Mouse (Mus musculus): Measurements from ENCODE around the gene Cdk17. TPM values are rescaled to one million over a fixed set of nuclear protein-coding genes. Genes with fewer than 3 reads are reported as not detected.

Gene Cdk17
- polyA plus RNA-seq, 2 experiments: 10.5 to 12.9 TPM

DNA sequence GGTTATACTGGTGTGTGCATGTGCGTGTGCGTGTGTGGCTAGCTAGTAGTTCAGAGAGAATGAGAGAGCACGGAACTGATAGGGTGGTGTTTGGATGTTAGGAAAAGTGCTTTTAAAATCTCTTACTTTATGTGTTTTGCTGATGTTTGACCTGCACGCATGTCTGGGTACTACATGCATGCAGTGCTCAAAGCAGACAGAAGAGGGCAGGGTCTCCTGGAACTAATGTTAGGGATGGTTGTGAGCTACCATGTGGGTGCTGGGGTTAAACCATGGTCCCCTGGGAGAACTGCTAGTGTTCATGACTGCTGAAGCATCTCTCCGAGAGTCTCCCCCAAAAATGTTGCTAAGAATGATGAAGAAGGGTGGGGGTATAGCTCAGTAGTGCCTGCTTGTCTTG lies 18.0 kb downstream of the Cdk17 start:
- no peaks in the 10 kb centered on the region for H3K36me3 ChIP-seq (replicated peaks; ENCODE audit: control insufficient read depth, insufficient read depth, low read depth)
- no peak for ATAC-seq (ENCODE audit: insufficient read depth)
- TF ChIP-seq EP300 (IDR thresholded peaks at IDR 0.05; ENCODE audit: low read depth) (no peak), CTCF (IDR thresholded peaks at IDR 0.05; ENCODE audit: low read depth) (peak; percentile 41; the same call in 1 of the 2 replicates)
- H3K4me3 ChIP-seq (ENCODE audit: insufficient read depth in 1 of 2, low read depth in 2 of 2, low read length in 2 of 2): no peak overlapping the region
- H3K9me3 ChIP-seq (ENCODE audit: control insufficient read depth, low read length): no peaks in the 10 kb centered on the region
- no peak overlapping the region for H3K27ac ChIP-seq
- no peak for DNase-seq (ENCODE audit: low read depth in 3 of 3, low spot score in 3 of 3)
- H3K27me3 ChIP-seq (ENCODE audit: control insufficient read depth, insufficient read depth, low read length): no peaks in the 10 kb centered on the region
- H3K9ac ChIP-seq (replicated peaks): no peak overlapping the region
- 93% methylated on average over 5 of the region's 5 CpGs for WGBS (ENCODE audit: insufficient replicate concordance)
- no peak overlapping the region for H3K4me2 ChIP-seq (ENCODE audit: low read depth)
- peaks cover 16 to 24% of the 10 kb centered on the region in 2 experiments for H3K4me1 ChIP-seq (replicated peaks; ENCODE audit: control insufficient read depth in 2 of 2, insufficient read depth in 2 of 2, low read length in 1 of 2)

DNA sequence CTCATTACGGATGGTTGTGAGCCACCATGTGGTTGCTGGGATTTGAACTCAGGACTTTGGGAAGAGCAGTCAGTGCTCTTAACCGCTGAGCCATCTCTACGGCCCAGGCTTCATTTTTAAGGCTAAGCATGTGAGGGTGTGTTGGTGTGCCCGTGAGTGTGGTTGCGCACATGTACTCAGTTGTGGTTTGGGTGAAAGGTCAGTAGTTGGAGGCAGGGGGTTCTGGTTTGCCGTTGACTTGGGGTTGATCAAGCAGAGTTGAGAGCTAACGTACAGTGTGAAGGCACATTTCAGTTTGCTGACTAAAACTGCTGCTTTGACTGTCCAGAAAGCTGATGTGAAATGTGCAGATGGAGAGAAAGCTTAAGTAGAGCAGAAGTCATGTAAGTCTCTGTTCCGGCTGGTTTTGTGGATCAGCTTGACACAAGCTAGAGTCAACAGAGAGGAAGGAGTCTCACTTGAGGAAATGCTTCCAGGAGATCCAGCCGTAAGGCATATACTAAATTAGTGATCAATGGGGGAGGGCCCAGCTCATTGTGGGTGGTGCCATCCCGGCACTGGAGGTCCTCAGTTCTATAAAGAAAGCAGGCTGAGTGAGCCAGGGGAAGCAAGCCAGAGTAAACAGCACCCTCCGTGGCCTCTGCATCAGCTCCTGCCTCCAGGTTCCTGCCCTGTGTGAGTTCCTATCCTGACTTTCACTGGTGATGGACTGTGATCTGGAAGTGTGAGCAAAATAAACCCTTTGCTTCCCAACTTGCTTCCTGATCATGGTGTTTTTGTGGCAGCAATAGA lies 19.2 kb downstream of the Cdk17 start:
- Histone ChIP-seq H3K27me3 (ENCODE audit: control insufficient read depth, insufficient read depth, low read length) (no peaks in the 10 kb centered on the region), H3K9me3 (ENCODE audit: control insufficient read depth, low read length) (no peaks in the 10 kb centered on the region), H3K4me1 (replicated peaks; ENCODE audit: control insufficient read depth in 2 of 2, insufficient read depth in 2 of 2, low read length in 1 of 2) (peaks cover 16 to 22% of the 10 kb centered on the region in 2 experiments), H3K9ac (replicated peaks) (no peak overlapping the region), H3K36me3 (replicated peaks; ENCODE audit: control insufficient read depth, insufficient read depth, low read depth) (no peaks in the 10 kb centered on the region), H3K4me3 (ENCODE audit: insufficient read depth in 1 of 2, low read depth in 2 of 2, low read length in 2 of 2) (no peak overlapping the region), H3K27ac (no peak overlapping the region), H3K4me2 (ENCODE audit: low read depth) (no peak overlapping the region)
- no peak for DNase-seq (ENCODE audit: low read depth in 3 of 3, low spot score in 3 of 3)
- TF ChIP-seq EP300 (IDR thresholded peaks at IDR 0.05; ENCODE audit: low read depth) (no peak), CTCF (IDR thresholded peaks at IDR 0.05; ENCODE audit: low read depth) (no peak)
- no peak for ATAC-seq (ENCODE audit: insufficient read depth)
- WGBS (ENCODE audit: insufficient replicate concordance): 73% methylated on average over 11 of the region's 11 CpGs

DNA sequence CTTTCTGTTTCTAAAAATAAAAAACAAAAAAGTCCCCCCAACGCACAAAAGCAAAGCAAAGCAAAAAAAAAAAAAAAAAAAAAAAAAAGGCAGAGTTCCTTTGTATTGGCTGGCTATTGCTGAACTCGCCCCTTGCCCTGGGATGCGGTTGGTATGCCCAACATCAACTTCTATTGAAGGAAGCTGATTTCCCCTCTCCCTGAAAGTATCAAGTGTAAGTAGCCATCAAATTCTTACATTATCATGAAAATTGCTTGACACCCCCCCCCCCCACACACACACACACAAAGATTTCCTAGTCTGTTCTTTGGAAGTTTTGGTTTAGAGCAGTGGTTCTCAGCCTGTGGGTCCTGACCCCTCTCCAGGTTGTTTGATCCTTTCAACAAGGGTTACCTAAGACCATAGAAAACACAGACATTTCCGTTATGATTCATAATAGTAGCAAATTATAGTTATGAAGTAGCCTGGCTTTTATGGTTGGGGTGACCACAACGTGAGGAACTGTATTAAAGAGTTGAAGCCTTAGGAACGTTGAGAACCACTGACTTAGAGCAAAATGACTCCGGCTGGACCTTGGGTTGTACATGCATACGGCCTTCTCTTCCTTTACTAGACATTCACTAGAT lies 23.8 kb downstream of the Cdk17 start:
- Histone ChIP-seq H3K4me1 (replicated peaks; ENCODE audit: control insufficient read depth in 2 of 2, insufficient read depth in 2 of 2, low read length in 1 of 2) (peaks cover 6 to 14% of the 10 kb centered on the region in 2 experiments), H3K36me3 (replicated peaks; ENCODE audit: control insufficient read depth, insufficient read depth, low read depth) (no peaks in the 10 kb centered on the region), H3K9me3 (ENCODE audit: control insufficient read depth, low read length) (no peaks in the 10 kb centered on the region), H3K4me2 (ENCODE audit: low read depth) (no peak overlapping the region), H3K27ac (no peak overlapping the region), H3K4me3 (ENCODE audit: insufficient read depth in 1 of 2, low read depth in 2 of 2, low read length in 2 of 2) (no peak overlapping the region), H3K9ac (replicated peaks) (no peak overlapping the region), H3K27me3 (ENCODE audit: control insufficient read depth, insufficient read depth, low read length) (no peaks in the 10 kb centered on the region)
- DNase-seq (ENCODE audit: low read depth in 3 of 3, low spot score in 3 of 3) (no peak), ATAC-seq (ENCODE audit: insufficient read depth) (no peak)
- TF ChIP-seq EP300 (IDR thresholded peaks at IDR 0.05; ENCODE audit: low read depth) (no peak), CTCF (IDR thresholded peaks at IDR 0.05; ENCODE audit: low read depth) (no peak)
- WGBS (ENCODE audit: insufficient replicate concordance): 71% methylated on average over 8 of the region's 8 CpGs

DNA sequence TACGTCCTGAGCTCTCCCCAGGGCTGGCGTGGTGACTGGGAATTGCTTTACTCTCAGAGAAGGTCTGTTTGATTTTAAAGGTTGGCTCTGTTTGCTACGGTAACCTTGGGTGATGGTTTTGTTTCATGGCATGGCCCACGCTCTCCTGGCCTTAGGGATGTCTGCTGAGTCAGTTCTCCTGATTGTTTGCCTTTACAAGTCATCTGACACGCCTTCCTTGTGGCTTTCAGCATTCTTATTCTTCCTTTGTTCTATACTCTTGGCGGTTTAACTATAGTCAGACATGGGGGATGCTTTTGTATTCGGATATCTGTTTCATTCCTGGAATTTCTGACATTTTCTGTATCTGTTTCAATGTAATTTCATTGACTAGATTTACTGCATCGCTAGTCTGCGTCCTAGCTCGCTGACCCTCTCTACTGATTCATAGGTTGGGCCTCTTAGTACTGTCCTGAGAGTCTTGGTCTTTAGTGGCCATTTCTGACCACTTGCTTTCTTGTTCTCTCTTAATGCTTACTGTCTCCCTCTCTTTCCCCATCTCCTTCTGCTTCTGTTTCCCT lies 27.8 kb downstream of the Cdk17 start:
- TF ChIP-seq EP300 (IDR thresholded peaks at IDR 0.05; ENCODE audit: low read depth): no peak
- TF ChIP-seq CTCF (IDR thresholded peaks at IDR 0.05; ENCODE audit: low read depth): no peak
- WGBS (ENCODE audit: insufficient replicate concordance): 64% methylated on average over 10 of the region's 10 CpGs
- Histone ChIP-seq H3K27me3 (ENCODE audit: control insufficient read depth, insufficient read depth, low read length) (no peaks in the 10 kb centered on the region), H3K4me1 (replicated peaks; ENCODE audit: control insufficient read depth in 2 of 2, insufficient read depth in 2 of 2, low read length in 1 of 2) (peaks cover 17 to 32% of the 10 kb centered on the region in 2 experiments), H3K4me3 (ENCODE audit: insufficient read depth in 1 of 2, low read depth in 2 of 2, low read length in 2 of 2) (no peak overlapping the region), H3K4me2 (ENCODE audit: low read depth) (no peak overlapping the region), H3K36me3 (replicated peaks; ENCODE audit: control insufficient read depth, insufficient read depth, low read depth) (no peaks in the 10 kb centered on the region), H3K9ac (replicated peaks) (no peak overlapping the region), H3K27ac (no peak overlapping the region), H3K9me3 (ENCODE audit: control insufficient read depth, low read length) (no peaks in the 10 kb centered on the region)
- no peak for DNase-seq (ENCODE audit: low read depth in 3 of 3, low spot score in 3 of 3)
- no peak for ATAC-seq (ENCODE audit: insufficient read depth)
